Mouse (Mus musculus): Measurements from ENCODE around the gene Smo. TPM values are rescaled to one million over a fixed set of nuclear protein-coding genes. Genes with fewer than 3 reads are reported as not detected.

Smo gene
- total RNA-seq, 2 experiments from 2014 or later = 12.9 to 14.4 TPM

DNA sequence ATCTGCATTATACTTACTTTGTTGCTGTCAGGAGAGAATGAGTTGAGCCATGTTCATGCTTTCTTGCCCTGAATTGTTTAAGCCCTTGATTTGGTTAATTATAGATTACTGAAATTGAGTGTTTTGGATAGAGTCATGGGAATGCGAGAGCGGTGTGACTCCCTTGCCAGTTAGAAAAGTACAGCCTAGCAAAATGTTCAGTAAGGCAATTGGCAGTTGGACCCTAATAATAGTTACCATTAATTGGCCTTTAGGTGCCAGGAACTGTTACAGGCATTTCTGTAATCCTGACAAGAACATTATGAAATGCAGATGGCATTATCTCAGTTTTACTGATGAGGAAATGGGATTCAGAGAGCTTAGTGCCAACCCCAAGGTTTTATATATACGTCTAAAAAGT, 36.9 kb downstream of the Smo start:
- peak in 1 of 2 experiments; percentile 69 for DNase-seq (ENCODE audit: low spot score in 2 of 2)

DNA sequence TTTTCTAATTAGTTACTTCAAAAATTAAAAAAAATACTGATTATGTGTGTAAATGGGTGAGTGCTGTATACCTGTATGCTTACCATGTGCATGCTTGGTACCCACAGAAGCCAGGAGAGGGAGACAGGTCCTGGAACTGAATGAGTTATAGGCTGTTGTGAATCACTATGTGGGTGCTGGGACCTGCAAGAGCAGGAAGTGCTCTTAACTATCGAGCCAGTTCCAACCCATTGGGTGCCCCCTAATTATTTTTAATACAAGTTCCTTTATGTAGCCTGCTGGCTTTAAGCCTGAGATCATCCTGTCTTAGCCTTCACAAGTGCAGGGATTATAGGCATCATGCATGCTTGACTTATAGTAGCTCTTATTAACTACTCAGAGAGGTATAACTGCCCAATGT, 38.9 kb downstream of the Smo start:
- DNase-seq (ENCODE audit: low spot score in 2 of 2) = no peak

DNA sequence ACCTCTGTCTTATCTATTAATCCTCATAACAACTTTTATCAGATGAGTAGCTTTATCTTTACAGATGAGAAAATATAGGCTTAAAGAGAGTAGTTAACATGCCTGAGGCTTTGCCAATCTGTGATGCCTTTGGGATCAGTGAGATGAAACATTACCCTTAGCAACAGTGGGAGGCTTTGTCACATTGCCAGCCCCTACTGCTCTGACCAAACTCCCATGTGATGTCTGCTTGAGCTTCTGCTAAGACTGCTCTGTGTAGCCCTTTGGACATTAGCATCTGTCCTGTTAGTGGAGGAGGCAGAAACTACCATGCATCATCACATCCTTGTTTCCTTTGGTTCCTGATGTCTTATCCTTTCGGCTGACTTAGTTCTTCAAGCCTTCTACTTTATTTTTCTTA, 40.3 kb downstream of the Smo start:
- DNase-seq (ENCODE audit: low spot score in 2 of 2) = no peak

DNA sequence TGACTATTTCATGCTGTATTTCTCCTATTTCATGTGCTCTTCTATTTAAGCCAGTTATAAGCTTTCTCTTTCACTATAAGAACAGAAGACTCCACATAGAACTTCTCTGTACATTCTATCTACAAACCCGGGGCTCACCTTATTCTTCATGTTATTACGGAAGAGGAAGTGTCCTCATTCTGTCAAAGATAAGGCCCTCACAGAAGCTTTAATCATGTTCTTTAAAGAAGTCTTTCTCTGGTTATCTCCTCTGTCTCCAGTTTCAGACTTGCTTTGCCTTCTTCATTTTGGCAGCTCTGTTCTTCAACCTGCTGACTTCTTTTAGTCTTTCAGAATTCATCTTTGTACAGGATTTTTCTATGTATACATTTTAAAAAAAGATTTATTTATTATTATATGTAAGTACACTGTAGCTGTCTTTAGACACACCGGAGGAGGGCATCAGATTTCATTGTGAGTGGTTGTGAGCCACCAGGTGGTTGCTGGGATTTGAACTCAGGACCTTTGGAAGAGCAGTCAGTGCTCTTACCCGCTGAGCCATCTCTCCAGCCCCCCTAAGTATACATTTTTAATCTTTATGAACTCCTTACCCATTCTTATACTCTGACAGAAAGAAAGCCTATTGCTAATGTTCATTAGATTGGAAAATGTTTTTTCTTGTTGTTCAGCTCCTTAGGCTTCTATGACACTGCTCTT, 41.4 kb downstream of the Smo start:
- no peak for DNase-seq (ENCODE audit: low spot score in 2 of 2)

DNA sequence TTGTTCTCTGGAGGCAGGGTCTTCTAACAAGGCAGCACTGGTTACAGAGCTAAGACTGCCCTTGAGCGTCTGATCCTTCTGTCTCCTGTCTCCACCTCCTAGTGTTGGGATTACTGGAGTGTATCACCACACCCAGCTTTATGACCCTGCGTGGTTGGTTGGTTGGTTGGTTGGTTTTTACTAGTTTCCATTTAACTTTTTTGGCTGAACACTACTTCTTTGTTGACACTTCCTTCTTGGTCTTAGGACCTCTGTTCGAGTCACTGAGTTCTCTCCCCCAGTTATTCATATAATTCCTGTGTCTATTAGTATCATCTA, 41.9 kb downstream of the Smo start:
- no peak for DNase-seq (ENCODE audit: low spot score in 2 of 2)

DNA sequence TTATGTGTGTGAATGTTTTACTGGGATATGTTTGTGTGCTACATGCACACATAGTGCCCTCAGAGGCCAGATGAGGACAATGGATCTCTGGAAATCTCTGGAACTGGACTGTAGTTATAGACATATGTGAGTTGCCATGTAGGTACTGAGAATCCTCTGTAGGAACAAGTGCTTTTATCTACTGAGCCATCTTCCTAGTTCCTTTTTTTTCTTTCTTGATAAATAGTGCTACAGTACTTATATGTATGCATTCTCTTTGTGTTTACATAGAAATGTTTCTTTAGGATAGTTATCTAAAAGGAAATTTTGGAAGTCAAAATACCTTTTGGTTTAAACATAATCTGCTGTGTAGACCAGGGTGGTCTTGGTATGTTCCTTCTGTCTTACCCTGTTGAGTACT, 44.8 kb downstream of the Smo start:
- DNase-seq (ENCODE audit: low spot score in 2 of 2) = no peak

DNA sequence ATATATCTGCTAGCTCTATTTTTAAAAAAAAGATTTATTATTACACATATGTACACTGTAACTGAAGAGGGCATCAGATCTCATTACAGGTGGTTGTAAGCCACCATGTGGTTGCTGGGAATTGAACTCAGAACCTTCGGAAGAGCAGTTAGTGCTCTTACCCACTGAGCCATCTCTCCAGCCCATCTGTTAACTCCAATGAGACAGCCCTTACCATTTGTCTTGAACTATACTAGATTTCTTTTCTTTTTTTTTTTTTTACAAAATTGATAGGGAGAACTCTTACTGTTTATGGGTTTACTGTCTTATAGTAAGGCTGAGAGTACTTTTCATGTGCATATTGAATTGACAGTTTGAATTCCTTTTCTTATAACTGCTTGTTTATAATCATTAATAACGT, 45.3 kb downstream of the Smo start:
- no peak for DNase-seq (ENCODE audit: low spot score in 2 of 2)

DNA sequence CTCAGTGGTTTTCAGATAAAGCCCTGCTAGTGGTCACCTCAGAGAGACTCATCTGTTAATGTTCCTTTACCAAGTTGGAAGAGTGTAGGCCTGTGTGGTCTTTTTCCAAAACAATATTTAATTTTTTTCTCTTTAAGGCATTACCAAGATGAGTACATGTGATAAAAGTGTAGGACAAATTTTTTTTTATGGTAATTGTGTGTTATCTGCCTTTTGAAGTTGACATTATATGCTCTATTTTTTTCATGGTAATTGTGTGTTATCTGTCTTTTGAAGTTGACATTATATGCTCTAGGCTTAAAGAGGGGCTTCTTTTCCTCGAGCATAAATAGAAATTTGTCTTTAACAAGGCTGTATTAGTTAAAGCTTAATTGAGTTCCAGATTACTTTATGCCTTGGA, 46.9 kb downstream of the Smo start:
- DNase-seq (ENCODE audit: low spot score in 2 of 2) = no peak

DNA sequence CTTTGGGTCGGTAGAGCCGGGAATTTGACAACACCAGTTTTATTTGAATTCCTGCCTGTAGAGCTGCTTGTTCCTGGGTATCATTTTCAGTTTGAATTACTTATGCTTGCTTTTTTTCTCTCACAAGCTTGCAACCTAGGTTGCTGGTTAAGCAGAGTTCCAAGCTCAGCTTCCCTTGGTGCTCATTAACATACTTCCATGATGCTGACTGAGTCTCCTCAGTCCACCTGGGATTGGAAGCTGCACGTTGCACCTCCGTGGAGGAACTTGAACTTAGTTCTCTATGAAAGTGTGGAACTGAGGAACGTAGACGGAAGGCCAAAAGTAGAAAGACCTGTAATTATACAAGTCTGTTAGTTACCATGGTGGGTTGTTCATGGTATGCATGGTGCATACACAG, 48.7 kb downstream of the Smo start:
- no peak for DNase-seq (ENCODE audit: low spot score in 2 of 2)

DNA sequence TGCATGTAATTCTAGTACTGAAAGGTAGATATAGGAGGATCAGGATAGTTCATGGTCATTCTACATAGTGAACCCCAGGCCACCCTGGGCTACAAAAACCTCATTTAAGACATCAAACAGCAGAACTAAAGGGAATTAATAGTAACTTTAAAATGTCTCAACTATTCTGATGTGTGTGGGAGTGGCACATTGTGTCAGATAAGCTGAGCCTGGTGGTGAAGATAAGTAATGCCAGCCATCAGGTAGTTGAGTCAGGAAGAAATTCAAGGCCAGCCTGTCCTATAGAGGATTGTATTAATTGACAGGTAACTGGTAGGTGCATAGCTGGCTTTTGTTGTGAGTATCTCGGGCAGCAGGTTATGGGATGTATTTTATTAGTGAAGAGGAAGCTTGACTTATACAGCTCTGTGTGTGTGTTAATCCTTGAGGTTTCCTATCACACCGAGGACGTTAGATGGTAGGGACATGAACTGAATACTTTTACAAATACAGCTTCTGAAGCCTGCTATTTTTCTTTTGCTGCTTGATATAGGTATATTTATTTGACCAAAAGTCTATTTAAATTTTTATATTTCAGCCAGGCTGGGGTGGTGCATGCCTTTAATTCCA, 49.2 kb downstream of the Smo start:
- DNase-seq (ENCODE audit: low spot score in 2 of 2) = no peak

DNA sequence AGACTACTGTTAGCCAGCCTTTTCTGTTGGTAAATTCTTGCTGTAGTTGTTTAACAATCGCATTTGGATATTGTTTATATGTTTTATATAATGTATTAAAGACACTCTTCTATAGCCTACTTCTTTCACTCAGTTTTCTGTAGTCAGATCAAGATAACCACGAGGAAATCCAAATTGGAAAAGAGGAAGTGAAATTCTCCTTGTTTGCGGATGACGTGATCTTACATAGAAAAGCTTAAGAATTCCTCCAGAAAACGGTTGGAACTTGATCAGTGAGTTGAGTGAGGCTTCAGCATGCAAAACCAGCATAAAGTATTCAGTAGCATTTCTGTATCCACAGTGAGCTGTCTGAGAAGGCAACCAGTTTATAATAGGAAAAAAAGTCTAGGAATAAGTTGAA, 50.5 kb downstream of the Smo start:
- DNase-seq (ENCODE audit: low spot score in 2 of 2) = no peak

DNA sequence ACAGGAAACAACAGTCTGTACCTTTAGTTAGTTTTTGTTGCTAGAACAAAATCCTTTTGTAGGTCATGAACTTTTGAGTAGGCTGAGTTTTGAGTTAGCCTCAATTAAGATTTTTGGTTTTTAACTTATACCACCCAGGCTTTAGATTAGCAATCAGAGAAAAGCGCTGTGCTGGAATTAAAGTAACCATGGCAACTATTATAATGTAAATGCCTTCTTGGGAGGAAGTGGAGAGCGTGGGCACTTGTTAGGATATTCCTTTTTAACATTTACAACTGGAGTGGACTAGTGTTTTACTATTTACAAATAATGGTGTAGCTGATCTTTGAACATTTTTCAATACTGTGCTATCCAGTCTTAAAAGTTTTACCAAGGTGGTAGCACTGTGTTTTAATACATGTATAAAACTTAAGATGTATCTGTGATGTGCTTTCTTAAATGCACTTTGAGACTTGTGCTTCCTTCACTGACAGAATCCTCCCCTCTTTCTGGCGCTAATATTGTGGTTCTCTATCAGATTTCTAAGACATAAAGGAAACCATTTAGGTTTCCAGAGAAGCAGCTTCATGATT, 53.6 kb downstream of the Smo start:
- DNase-seq (ENCODE audit: low spot score in 2 of 2) = no peak

DNA sequence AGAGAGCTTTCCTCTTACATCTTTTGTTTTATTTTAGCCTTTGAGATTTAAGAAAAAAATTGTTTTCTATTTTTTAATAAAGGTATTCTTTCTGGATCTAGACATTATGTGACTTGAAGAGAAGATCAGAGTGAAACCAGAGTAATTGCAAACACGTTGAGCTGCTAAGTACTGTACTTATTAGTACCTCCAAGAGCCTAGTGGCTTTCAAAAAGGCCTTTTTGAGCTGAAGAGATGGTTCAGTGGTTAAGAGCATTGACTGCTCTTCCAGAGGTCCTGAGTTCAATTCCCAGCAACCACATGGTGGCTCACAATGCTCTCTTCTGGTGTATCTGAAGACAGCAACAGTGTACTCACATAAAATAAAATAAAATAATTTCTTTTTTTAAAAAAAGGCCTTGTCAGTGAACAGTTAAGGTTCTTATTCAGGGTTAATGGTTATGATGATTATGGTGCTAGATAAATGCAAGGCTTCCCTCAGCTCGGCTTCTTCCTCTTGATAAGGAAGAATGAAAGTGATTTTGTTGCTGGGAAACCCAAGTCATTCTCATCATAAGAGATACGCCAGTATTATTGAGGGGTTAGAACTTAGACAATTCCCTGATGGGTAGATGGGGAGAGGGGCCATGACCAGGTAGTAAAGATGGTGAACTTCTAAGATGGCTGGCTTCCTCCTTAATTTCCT, 54.9 kb downstream of the Smo start:
- no peak for DNase-seq (ENCODE audit: low spot score in 2 of 2)

DNA sequence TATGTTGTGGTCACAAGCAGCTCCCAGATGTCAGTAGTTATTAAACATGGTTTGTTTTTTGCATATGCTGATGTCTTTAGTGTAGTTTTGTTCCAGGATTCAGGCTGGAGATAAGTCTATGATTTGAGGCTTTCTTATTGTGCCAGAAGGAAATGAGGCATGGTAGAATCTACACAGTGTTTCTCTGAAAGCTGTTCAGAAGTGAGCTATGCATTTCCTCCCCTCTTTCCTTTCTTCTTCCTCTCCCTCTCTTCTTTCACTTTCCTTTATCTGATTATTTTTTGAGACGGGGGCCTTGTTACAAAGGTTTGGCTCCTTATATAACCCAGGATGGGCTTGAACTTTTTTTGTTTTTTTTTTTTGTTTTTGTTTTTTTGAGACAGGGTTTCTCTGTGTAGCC, 58.2 kb downstream of the Smo start:
- no peak for DNase-seq (ENCODE audit: low spot score in 2 of 2)

DNA sequence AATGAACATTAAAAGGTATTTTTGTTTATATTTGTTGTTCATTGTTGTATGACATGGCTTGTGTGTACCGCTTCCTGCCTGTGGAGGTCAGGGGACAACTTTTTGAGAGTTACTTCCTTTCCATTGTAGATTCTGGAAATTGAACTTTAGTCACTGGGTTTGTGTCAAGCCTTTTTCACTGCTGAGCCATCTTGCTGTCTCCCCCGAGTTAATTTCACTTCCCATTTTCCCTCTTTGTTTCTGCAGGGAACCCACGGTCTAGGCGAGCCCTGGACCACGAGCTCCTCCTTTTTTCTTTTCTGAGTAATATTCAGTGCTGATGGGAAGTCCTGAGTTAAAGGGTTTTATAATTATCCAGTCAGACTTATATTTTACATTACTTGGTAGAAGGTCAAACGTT, 59.3 kb downstream of the Smo start:
- no peak for DNase-seq (ENCODE audit: low spot score in 2 of 2)

DNA sequence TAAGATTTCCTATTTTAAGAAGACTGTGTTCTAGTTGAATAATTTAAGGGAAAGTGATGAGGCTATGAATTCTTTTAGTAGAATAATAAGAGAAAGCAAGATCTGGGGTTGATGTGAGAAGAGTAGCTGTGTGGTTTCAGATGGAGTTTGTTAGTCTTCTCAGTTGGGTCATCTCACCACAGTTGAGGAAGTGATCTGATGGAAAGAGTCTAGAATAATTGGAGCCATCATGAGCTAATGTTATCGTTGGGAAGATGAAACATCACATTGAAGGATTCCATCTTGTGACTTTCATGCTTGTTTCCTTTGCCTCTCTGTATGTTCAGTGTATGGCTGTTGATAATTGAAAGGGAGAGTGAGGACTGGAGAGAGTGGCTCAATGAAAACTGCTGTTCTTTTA, 67.7 kb downstream of the Smo start:
- no peak for DNase-seq (ENCODE audit: low spot score in 2 of 2)

DNA sequence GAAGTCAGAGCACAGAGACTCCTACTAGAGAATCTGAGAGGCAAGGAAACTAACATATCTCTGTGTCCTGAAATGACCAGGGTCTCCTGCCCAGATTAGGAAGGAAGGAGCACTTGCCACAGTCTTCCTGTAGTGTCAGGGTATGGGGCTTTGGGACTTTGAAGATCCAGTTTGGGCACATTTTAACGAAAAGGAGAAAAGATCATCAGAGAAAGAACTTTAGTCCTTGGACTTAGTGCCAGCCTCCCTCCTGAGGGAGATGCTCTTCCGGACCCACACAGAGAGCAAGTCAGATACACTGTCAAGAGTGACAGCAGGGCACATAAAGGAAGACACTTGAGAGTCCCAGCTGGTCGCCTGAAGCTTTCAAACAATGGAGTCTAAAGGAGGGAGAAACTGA, 68.7 kb downstream of the Smo start:
- DNase-seq (ENCODE audit: low spot score in 2 of 2) = no peak

DNA sequence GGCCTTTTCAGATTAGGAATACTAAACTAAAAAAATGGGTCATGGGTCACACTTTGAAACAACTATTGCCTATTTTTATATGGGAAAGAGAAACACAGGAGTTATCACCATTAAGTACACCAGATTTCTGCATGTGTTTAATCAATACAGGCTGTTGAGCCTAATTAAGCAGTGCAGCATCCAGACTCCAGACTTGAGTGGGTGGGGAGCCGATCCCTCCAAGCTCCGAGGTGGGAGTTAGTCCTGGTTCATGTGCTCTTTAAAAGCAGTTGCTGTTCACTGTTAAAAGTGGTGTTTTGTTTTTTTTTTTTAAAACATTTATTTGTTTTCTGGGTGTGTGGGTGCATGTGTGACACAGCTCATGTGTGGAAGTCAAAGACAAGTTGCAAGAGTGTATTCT, 70.1 kb downstream of the Smo start:
- DNase-seq (ENCODE audit: low spot score in 2 of 2) = peak in 1 of 2 experiments; percentile 63

Measured in layer of hippocampus, postnatal 14 days (tissue).